Mouse (Mus musculus) hindbrain, embryonic 11.5 days (tissue): ENCODE measurements at regions not wholly inside any gene's neighbourhood (a gene's known extent, or its start where the extent isn't known, plus 50 kb on each side); places are given as distances from the start of the nearest gene placed in this dataset.

Experiments
- ATAC-seq: fragments of 200-750 bp; cut with Nextera tagmentation; 2 replicates; pipeline ENCODE4 v1.8.0; 2017; ENCODE audit warnings: mild to moderate bottlenecking, moderate TSS enrichment, moderate library complexity; ENCODE audit not compliant: low FRiP score
- DNase-seq: peaks from one replicate; pipeline ENCODE4 v3.0.0-alpha.2; 2015; ENCODE audit warnings: low spot score
- H3K27ac ChIP-seq: fragments of 300-500 bp; sonication (generic); 2 replicates; pipeline ENCODE4 v1.5.1; 2014; ENCODE audit warnings: mild to moderate bottlenecking, low read depth, low read length
- H3K27me3 ChIP-seq: fragments of 300-500 bp; sonication (generic); 2 replicates; pipeline ENCODE4 v1.6.1; 2014; ENCODE audit warnings: mild to moderate bottlenecking, low read length, moderate library complexity, mixed read lengths; ENCODE audit not compliant: control insufficient read depth, insufficient read depth
- H3K36me3 ChIP-seq: fragments of 300-500 bp; sonication (generic); 2 replicates; pipeline ENCODE4 v1.6.1; 2014; ENCODE audit warnings: mild to moderate bottlenecking, low read length, moderate library complexity, mixed read lengths; ENCODE audit not compliant: control insufficient read depth, insufficient read depth
- H3K4me1 ChIP-seq: fragments of 300-500 bp; sonication (generic); replicated peaks from 2 replicates; pipeline ENCODE4 v1.6.1; 2014; ENCODE audit warnings: low read length, mixed read lengths; ENCODE audit not compliant: control insufficient read depth, insufficient read depth
- H3K4me2 ChIP-seq: fragments of 300-500 bp; sonication (generic); replicated peaks from 2 replicates; pipeline ENCODE4 v1.6.1; 2014; ENCODE audit warnings: mild to moderate bottlenecking, low read depth, low read length
- H3K4me3 ChIP-seq: fragments of 300-500 bp; sonication (generic); 2 replicates; pipeline ENCODE4 v1.5.1; 2014; ENCODE audit warnings: low read depth, low read length
- H3K9ac ChIP-seq: fragments of 300-500 bp; sonication (generic); 2 replicates; pipeline ENCODE4 v1.6.1; 2014; ENCODE audit warnings: low read depth, low read length
- H3K9me3 ChIP-seq: fragments of 300-500 bp; sonication (generic); 2 replicates; pipeline ENCODE4 v1.6.1; 2016; ENCODE audit warnings: low read length; ENCODE audit not compliant: control insufficient read depth
- WGBS: fragments of 180-500 bp; shearing (Covaris S2); extraction: QIAGEN DNeasy Blood & Tissue Kit; methylation state at CpG from one replicate; pipeline ENCODE4 v1.1.7; 2014; 5-methylcytosine and 5-hydroxymethylcytosine counted together

DNA sequence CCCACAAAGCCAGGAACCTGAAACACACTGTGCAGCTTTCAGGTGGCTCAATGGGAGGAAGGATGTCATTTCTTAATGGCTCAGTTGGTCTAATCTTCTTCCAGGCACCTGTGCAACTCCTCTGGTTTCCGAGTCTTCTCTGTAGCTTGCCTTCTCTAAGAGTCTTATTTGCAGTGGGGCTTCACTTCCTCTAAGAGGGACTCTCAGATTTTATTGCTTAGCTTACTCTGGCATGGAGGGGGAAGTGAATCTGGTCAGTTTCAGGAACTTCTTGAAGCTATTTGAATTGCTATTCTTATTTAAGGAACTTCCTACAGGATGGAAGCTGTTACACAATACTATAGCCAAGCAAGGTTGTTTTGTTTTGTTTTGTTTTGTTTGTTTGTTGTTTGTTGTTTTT lies 232.7 kb upstream of the Gm765 start:
- Histone ChIP-seq H3K27me3 (no peaks in the 10 kb centered on the region), H3K36me3 (no peaks in the 10 kb centered on the region), H3K4me3 (no peak overlapping the region), H3K9ac (no peak overlapping the region), H3K4me2 (no peak overlapping the region), H3K27ac (no peak overlapping the region), H3K4me1 (no peaks in the 10 kb centered on the region), H3K9me3 (no peaks in the 10 kb centered on the region)
- 88% methylated on average over 1 of the region's 1 CpGs for WGBS
- ATAC-seq, result no peak
- no peak for DNase-seq

DNA sequence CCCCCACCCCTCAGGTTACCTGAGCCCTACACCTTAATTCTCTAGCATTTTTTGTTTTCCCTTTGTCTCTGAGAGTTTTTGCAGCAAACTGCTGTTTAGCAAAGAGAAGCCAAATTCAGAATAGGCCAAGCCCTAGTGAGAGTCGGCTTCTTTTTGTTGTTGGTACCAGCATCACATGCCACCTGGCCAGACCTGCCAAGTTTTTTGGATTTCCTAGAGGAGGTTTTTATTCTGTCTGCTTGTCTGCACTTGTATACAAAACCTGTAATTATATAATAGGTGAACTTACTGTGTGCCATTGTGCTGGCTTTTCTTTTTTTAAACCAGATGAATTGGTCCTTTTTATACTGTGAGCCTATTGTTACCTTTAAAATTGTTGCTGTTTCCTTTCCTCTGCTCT lies 213.1 kb upstream of the Gm765 start:
- ATAC-seq (no peak), DNase-seq (no peak)
- Histone ChIP-seq H3K4me2 (no peak overlapping the region), H3K4me3 (no peak overlapping the region), H3K9me3 (no peaks in the 10 kb centered on the region), H3K27ac (no peak overlapping the region), H3K36me3 (no peaks in the 10 kb centered on the region), H3K4me1 (no peaks in the 10 kb centered on the region), H3K9ac (no peak overlapping the region), H3K27me3 (no peaks in the 10 kb centered on the region)
- 92% methylated on average over 1 of the region's 1 CpGs for WGBS

DNA sequence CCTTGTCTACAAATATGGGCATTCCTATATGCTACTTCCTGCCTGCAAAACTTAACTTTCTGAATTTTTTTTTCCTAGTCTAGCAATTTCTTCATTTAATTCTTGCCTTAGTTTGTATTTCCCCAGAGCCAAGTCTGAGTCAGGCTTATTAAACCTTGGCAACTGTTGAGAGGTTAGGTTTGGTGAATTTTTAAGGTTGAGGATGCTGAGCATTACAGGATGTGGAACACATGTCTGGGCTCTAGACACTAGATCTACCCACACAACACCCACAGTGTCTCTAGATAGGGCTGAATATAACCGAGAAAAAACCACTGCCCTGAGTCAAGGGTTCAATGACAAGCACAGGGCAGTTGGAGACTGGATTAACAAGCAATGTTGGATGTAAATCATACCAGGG lies 211.4 kb upstream of the Gm765 start:
- Histone ChIP-seq H3K36me3 (no peaks in the 10 kb centered on the region), H3K27me3 (no peaks in the 10 kb centered on the region), H3K4me3 (no peak overlapping the region), H3K27ac (no peak overlapping the region), H3K9me3 (no peaks in the 10 kb centered on the region), H3K4me1 (no peaks in the 10 kb centered on the region), H3K4me2 (no peak overlapping the region), H3K9ac (no peak overlapping the region)
- ATAC-seq (no peak), DNase-seq (no peak)
- 79% methylated on average over 1 of the region's 1 CpGs for WGBS

DNA sequence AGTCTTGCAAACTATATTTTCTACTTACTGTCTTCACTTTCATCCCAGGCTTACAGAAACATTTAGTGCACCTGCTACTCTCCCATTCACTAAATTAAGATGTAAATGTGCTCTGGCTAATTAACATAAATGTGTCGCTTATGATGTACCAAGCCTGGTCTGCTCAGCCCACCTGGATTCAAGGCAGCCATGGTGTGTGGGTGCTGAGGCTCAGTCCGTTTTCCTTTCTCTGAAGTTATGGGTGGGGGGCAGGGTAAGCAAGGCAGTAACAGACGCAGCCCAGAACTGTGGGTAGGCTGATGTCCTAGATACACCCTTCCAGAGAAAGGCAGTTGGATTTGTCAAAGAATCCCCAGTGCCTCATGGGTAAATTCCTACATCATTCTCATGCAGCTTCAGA lies 209.2 kb upstream of the Gm765 start:
- H3K36me3 ChIP-seq, result no peaks in the 10 kb centered on the region
- no peak overlapping the region for H3K27ac ChIP-seq
- WGBS, result 80% methylated on average over 3 of the region's 3 CpGs
- no peaks in the 10 kb centered on the region for H3K4me1 ChIP-seq
- DNase-seq, result no peak
- no peaks in the 10 kb centered on the region for H3K27me3 ChIP-seq
- ATAC-seq, result no peak
- H3K4me3 ChIP-seq, result no peak overlapping the region
- H3K4me2 ChIP-seq, result no peak overlapping the region
- H3K9me3 ChIP-seq, result no peaks in the 10 kb centered on the region
- no peak overlapping the region for H3K9ac ChIP-seq

DNA sequence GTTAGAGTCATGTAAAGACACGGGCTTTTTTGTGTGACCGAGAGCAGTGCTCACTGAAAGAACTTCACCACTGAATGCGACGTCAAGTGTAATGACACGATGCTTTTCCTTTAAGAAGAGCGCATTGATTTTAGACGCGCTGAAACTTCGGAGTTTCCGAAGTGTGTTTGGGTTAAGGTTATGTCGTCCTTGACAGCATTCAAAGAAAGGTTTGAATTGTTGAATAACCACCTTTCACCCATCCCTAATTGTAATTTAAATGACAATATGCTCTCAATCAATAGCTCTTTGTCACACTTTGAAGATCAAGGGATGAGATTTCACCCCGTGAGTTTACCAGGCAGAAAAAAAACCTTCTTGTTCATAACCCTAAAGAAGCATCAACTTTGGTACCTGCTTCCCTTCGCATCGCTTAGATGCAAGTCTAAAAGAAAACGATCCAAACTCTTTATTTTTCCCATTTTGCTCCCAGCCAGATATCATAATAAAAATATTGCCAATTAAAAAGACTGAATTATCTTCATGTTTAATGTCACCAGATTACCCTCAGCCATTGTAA lies 184.4 kb upstream of the Gm765 start:
- H3K9me3 ChIP-seq, result no peaks in the 10 kb centered on the region
- ATAC-seq (no peak), DNase-seq (peak; percentile 30)
- H3K4me3 ChIP-seq, result no peak overlapping the region
- H3K4me1 ChIP-seq, result 0 out of 2 replicates have a peak, but pooled peaks cover 2% of the 10 kb centered on the region
- H3K27me3 ChIP-seq, result no peaks in the 10 kb centered on the region
- no peak overlapping the region for H3K27ac ChIP-seq
- 0 out of 2 replicates have a peak overlapping the region, but pooled peaks have one; percentile 14 for H3K4me2 ChIP-seq
- H3K9ac ChIP-seq, result no peak overlapping the region
- WGBS, result 32% methylated on average over 15 of the region's 15 CpGs
- no peaks in the 10 kb centered on the region for H3K36me3 ChIP-seq

DNA sequence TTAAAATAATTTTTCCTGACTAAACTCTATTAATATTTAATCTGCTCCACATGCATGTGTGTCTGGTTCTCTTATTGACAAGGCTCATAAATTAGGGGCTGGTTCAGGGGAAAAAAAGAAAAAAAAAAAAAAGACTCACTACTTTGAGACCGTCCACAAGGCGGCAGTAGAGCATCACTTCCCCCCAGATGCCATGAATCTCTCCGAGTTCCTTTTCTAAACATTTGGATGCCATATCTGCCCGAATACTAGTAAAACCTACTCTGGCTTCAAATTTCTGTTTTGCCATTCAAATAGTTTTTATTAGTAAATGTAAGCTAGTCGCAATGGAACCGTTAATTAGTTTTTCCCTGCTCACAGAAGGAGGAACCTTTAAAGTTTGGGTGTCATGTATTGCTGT lies 182.7 kb upstream of the Gm765 start:
- no peak overlapping the region for H3K9ac ChIP-seq
- H3K9me3 ChIP-seq, result no peaks in the 10 kb centered on the region
- no peaks in the 10 kb centered on the region for H3K36me3 ChIP-seq
- no peaks in the 10 kb centered on the region for H3K27me3 ChIP-seq
- 13% methylated on average over 6 of the region's 6 CpGs for WGBS
- no peak for ATAC-seq
- H3K4me3 ChIP-seq, result no peak overlapping the region
- H3K4me2 ChIP-seq, result no peak overlapping the region
- H3K27ac ChIP-seq, result no peak overlapping the region
- peak; percentile 81 for DNase-seq
- 0 out of 2 replicates have a peak, but pooled peaks cover 2% of the 10 kb centered on the region for H3K4me1 ChIP-seq

- no peak overlapping the region for H3K27ac ChIP-seq
- no peak overlapping the region for H3K9ac ChIP-seq
- no peaks in the 10 kb centered on the region for H3K36me3 ChIP-seq
- DNase-seq, result no peak
- WGBS, result 77% methylated on average over 2 of the region's 2 CpGs
- 0 out of 2 replicates have a peak, but pooled peaks cover 2% of the 10 kb centered on the region for H3K4me1 ChIP-seq
- H3K9me3 ChIP-seq, result no peaks in the 10 kb centered on the region
- H3K4me3 ChIP-seq, result no peak overlapping the region
- no peak overlapping the region for H3K4me2 ChIP-seq
- no peaks in the 10 kb centered on the region for H3K27me3 ChIP-seq
- ATAC-seq, result no peak
Measured at GRCm38 (mm10) chr6:98524659-98525058, 182.1 kb upstream of the Gm765 start.

DNA sequence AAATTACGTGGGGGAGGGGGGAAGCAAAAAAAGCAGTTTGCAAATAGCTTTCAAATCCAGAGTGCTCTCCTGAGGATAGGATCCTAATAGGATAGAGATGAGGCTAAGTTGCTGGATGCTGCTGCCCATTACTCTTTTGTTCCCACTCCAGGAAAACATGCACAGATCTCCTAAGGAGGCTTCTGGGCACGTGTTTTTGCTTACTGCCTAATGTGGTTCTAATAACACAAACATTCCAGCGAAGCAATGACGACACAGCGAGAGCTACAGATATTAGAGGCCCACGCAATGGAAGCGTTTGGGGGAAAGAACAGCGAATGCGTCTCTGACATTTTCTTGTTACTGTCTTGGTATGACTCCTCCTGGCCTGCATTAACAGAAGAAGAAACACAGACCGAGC lies 179.0 kb upstream of the Gm765 start:
- Histone ChIP-seq H3K36me3 (no peaks in the 10 kb centered on the region), H3K9ac (no peak overlapping the region), H3K9me3 (no peaks in the 10 kb centered on the region), H3K27ac (no peak overlapping the region), H3K27me3 (no peaks in the 10 kb centered on the region), H3K4me1 (0 out of 2 replicates have a peak, but pooled peaks cover 2% of the 10 kb centered on the region), H3K4me2 (no peak overlapping the region), H3K4me3 (no peak overlapping the region)
- DNase-seq, result no peak
- no peak for ATAC-seq
- WGBS, result 65% methylated on average over 10 of the region's 10 CpGs

- ATAC-seq, result no peak
- 83% methylated on average over 3 of the region's 3 CpGs for WGBS
Measured at GRCm38 (mm10) chr6:98514826-98515225, 172.3 kb upstream of the Gm765 start.

More at GRCm38 (mm10) chr6:98514826-98515225, 172.3 kb upstream of the Gm765 start:
- H3K27me3 ChIP-seq, result no peaks in the 10 kb centered on the region
- no peaks in the 10 kb centered on the region for H3K9me3 ChIP-seq
- H3K9ac ChIP-seq, result no peak overlapping the region
- no peak overlapping the region for H3K27ac ChIP-seq
- DNase-seq, result no peak
- H3K4me2 ChIP-seq, result no peak overlapping the region
- no peaks in the 10 kb centered on the region for H3K36me3 ChIP-seq
- no peaks in the 10 kb centered on the region for H3K4me1 ChIP-seq
- no peak overlapping the region for H3K4me3 ChIP-seq
